Mouse (Mus musculus): ENCODE results near the gene Camsap2.
A peak's percentile ranks its signal among the peaks of the same experiment; 100 is the strongest.

Camsap2 gene

GRCm38 (mm10) chr1:136260635-136261238, 85.2 kb downstream of the Camsap2 start, which contains the start of gene Gpr25:
Gene Gpr25 (minus strand): TSS chr1:136260873.
- peak; percentile 45 for ATAC-seq (ENCODE audit: insufficient number of reproducible peaks, low FRiP score, low TSS enrichment)

GRCm38 (mm10) chr1:136259893-136260634, 85.8 kb downstream of the Camsap2 start:
- peak; percentile 67 for ATAC-seq (ENCODE audit: insufficient number of reproducible peaks, low FRiP score, low TSS enrichment)

- no peak for ATAC-seq (ENCODE audit: insufficient number of reproducible peaks, low FRiP score, low TSS enrichment)
These were observed 86.4 kb downstream of the Camsap2 start for GRCm38 (mm10) chr1:136259543-136259892.

GRCm38 (mm10) chr1:136258495-136258894, 87.4 kb downstream of the Camsap2 start:
- ATAC-seq (ENCODE audit: insufficient number of reproducible peaks, low FRiP score, low TSS enrichment): no peak

- no peak for ATAC-seq (ENCODE audit: insufficient number of reproducible peaks, low FRiP score, low TSS enrichment)
These were observed 90.2 kb downstream of the Camsap2 start for GRCm38 (mm10) chr1:136255657-136256056.

GRCm38 (mm10) chr1:136255174-136255573, 90.7 kb downstream of the Camsap2 start:
- no peak for ATAC-seq (ENCODE audit: insufficient number of reproducible peaks, low FRiP score, low TSS enrichment)

- ATAC-seq (ENCODE audit: insufficient number of reproducible peaks, low FRiP score, low TSS enrichment): no peak
These were observed 91.3 kb downstream of the Camsap2 start for GRCm38 (mm10) chr1:136254503-136255065.

- ATAC-seq (ENCODE audit: insufficient number of reproducible peaks, low FRiP score, low TSS enrichment): no peak
These were observed 92.4 kb downstream of the Camsap2 start for GRCm38 (mm10) chr1:136253472-136253871.

- ATAC-seq (ENCODE audit: insufficient number of reproducible peaks, low FRiP score, low TSS enrichment): no peak
These were observed 96.2 kb downstream of the Camsap2 start for GRCm38 (mm10) chr1:136249662-136250061.

- ATAC-seq (ENCODE audit: insufficient number of reproducible peaks, low FRiP score, low TSS enrichment): no peak
These were observed 98.5 kb downstream of the Camsap2 start for GRCm38 (mm10) chr1:136247393-136247792.

GRCm38 (mm10) chr1:136244469-136244868, 101.4 kb downstream of the Camsap2 start:
- ATAC-seq (ENCODE audit: insufficient number of reproducible peaks, low FRiP score, low TSS enrichment): no peak

GRCm38 (mm10) chr1:136241801-136242200, 104.1 kb downstream of the Camsap2 start:
- ATAC-seq (ENCODE audit: insufficient number of reproducible peaks, low FRiP score, low TSS enrichment): no peak

GRCm38 (mm10) chr1:136238495-136238894, 107.4 kb downstream of the Camsap2 start:
- ATAC-seq (ENCODE audit: insufficient number of reproducible peaks, low FRiP score, low TSS enrichment): no peak

GRCm38 (mm10) chr1:136234595-136235092, 111.3 kb downstream of the Camsap2 start:
- ATAC-seq (ENCODE audit: insufficient number of reproducible peaks, low FRiP score, low TSS enrichment): no peak

GRCm38 (mm10) chr1:136233892-136234594, 111.9 kb downstream of the Camsap2 start, which contains the start of gene Inava:
Gene Inava (minus strand): TSS chr1:136234264.
- ATAC-seq (ENCODE audit: insufficient number of reproducible peaks, low FRiP score, low TSS enrichment): peak; percentile 45; the same call in 1 of the 2 replicates

- no peak for ATAC-seq (ENCODE audit: insufficient number of reproducible peaks, low FRiP score, low TSS enrichment)
These were observed 112.7 kb downstream of the Camsap2 start for GRCm38 (mm10) chr1:136232986-136233790.

GRCm38 (mm10) chr1:136232285-136232926, 113.5 kb downstream of the Camsap2 start:
- no peak for ATAC-seq (ENCODE audit: insufficient number of reproducible peaks, low FRiP score, low TSS enrichment)

GRCm38 (mm10) chr1:136231596-136231995, 114.3 kb downstream of the Camsap2 start:
- no peak for ATAC-seq (ENCODE audit: insufficient number of reproducible peaks, low FRiP score, low TSS enrichment)

- ATAC-seq (ENCODE audit: insufficient number of reproducible peaks, low FRiP score, low TSS enrichment): no peak
These were observed 115.7 kb downstream of the Camsap2 start for GRCm38 (mm10) chr1:136230201-136230600.

- ATAC-seq (ENCODE audit: insufficient number of reproducible peaks, low FRiP score, low TSS enrichment): no peak
These were observed 116.9 kb downstream of the Camsap2 start for GRCm38 (mm10) chr1:136229040-136229373.
